Mouse (Mus musculus) adrenal gland (tissue): ENCODE data around the gene D230025D16Rik.

ENCODE experiments used
- intact Hi-C: fragments of 180-260 bp; cut with DNase I; formaldehyde crosslinking; loops from one replicate; pipeline ENCODE4 v1.15.1; 2025

D230025D16Rik gene

GRCm38 (mm10) chr8:105233126-105233935 lies 8.4 kb downstream of the D230025D16Rik start:
- intact Hi-C loops = no loop called here

- intact Hi-C loops = no loop called here
Measured at GRCm38 (mm10) chr8:105235206-105235605, 10.3 kb downstream of the D230025D16Rik start.

- intact Hi-C loops = no loop called here
Measured at GRCm38 (mm10) chr8:105237442-105238142, 12.6 kb downstream of the D230025D16Rik start.

DNA sequence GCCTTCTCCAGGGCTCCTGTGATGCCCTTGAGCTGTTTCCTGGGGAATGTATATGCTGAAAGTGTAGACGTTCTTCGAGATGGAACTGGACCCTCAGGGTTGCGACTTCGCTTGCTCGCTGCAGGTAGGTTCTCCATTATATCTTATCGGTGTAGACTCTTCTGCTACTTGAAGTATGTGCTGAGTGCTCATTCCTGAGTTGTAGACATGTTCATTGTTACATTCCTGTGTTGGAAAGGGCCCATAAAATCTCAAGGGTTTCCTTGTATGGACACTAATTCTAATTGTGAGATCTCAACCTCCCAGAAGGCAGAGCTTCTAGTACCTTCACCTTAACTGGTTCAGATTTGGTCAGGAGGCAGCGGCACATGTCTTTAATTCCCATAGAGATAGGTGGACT lies 16.1 kb downstream of the D230025D16Rik start:
- intact Hi-C loops = no loop called here

- intact Hi-C loops = no loop called here
Measured at GRCm38 (mm10) chr8:105251954-105252353, 27.0 kb downstream of the D230025D16Rik start.

DNA sequence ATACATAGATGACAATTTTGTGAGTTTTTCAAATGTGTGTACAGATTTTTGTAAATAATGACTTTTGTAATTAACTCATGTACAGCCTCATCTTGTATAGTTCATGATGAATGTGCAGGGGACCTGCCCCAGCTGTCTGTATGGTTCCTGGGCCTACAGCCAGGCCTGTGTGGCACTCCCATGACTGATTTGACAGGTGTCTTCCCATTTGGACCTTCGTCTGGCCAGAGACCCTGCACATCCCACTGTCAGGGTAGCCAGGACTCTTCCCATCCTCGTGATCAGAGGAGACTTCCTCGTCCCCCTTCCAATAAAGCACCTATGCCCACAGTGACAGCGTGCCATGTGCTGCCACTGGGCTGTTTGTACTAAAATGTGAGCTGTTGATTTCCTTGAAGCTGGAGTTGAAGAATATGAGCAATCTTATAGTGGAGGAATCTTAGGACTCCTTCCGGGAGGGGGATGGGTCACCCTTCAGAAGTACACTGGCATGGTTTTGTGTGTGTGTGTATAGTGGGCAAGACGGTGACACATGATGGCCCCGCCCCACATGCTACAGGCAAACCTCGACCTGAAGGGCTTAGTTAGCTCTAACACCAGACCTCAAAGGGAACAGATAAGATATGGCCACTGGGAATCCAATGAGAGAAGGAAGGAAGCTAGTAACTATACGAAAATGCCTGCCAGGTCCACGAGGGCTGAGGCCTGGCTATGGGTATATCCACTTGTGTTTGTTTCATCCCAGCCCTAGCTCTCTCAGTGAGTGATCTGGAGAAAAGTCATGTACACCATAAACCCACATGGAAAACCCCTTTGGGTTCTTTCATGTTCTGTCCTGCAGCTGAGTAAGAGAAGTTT lies 28.0 kb downstream of the D230025D16Rik start:
- intact Hi-C loops = no loop called here

- intact Hi-C loops = no loop called here
Measured at GRCm38 (mm10) chr8:105253766-105254151, 28.8 kb downstream of the D230025D16Rik start.

DNA sequence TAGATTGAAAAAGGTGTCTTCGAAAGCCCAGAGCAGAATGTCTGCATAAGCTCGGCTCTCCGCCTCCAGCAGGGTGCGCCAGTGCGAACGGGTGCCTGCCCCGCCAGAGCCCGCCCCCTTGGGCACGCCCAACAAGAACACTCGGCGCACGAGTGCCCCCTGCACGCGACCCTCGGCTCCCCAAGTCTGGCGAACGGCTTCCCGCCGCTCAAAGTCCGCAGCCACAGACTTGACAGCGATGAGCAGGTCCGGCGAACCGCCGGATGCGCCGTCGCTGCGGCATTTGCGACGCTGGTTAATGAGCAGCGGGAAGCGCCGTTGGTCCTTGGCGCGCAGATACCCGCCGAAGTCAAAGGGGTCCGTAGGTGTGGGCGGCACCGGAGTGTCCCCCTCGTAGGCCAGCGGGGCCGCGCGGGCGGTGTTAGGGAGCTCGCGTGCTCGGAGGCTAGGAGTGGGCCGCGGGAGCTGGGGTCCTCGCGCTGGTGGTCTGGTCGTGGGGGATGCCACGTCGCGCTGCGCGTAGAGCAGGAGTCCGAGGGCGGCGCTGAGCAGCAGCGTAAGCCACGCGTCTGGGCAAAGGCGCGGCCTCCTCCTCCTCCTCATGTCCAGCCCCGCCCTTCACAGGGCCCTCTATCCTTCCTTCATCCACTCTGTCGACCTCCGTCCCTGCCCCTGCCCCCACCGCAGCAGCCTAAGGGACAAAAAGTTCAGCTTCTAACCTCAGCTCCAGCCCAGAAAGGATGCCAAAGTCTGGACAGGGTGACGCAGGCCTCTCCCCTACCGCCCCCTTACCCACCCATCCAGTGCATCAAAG lies 29.4 kb downstream of the D230025D16Rik start:
- intact Hi-C loops = no loop called here

GRCm38 (mm10) chr8:105254966-105255350 lies 30.0 kb downstream of the D230025D16Rik start, which contains the start of gene B3gnt9:
B3gnt9 (minus strand) TSS chr8:105255153.
- intact Hi-C loops = loop anchor here (5.0 kb wide), 1 partner anchor 133 kb away; no protein-coding TSS in a partner anchor

- intact Hi-C loops = loop anchor here (5.0 kb wide), 1 partner anchor 135 kb away; no protein-coding TSS in a partner anchor
Measured at GRCm38 (mm10) chr8:105257318-105258114, 32.6 kb downstream of the D230025D16Rik start.

GRCm38 (mm10) chr8:105258911-105259720 lies 34.2 kb downstream of the D230025D16Rik start:
- intact Hi-C loops = loop anchor here (5.0 kb wide), 1 partner anchor 137 kb away; no protein-coding TSS in a partner anchor

DNA sequence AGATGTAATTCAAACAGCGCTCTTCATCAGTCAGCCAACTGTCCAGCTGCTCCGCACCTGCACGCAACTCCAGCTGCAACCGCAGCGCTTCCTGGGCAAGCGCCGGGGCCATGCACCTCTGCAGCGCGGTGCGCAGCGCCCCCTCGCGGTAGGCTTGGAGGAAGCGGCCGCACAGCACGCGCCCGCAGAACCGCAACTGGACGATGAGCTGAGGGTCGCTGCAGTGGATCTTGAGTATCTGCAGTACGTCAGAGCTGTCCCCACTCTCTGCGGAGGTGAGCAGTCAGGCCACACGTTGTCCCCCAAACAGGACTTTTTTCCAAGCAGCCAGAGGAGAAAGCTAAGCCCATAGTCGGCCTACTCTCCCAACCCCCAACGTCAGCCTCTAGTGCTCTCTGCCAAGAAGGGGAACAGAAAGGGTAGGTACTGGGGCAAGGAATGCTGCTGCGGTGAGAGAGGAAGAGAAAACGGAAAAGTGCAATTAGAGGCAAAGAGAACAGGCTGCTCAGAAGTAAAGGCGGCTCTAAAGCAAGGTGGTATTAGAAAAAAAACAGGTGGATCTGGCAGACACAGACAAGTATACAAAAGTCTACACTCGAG lies 34.9 kb downstream of the D230025D16Rik start:
- intact Hi-C loops = loop anchor here (5.0 kb wide), 2 partner anchors 33 to 138 kb away; partner anchors contain the start of gene D230025D16Rik

DNA sequence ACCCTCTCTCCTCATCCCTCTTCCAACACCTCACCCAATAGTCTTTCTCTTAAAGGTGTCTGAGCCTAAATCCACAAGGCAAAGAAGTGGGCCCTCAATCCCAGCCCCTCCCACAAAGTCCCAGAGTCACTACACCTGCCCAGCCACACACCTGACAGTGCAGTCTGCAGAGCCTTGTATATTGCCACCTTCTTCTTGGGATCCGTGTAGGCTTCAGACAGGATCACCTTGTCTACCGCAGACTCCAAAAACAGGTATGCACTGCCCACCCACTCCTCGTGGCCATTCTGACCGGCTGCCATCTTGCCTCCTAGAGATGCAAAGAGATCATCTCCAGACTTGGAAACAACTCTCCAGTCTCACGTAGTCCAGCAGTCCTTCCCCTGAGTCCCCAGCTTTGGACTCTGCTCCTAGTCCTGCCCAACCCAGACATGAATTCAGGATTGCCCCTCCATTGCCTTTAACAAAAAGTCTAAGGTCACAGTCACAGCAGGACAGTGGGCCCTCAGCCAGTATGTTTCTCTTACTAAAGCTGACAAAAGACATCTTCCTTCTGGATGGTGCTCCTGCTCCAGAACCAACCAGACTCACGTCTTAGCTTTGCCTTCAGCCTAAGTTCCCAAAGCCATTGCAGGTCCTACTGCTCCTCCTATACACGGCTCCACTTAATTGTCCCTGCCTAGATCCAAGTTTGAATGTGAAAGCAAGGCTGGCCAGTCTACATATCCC lies 35.6 kb downstream of the D230025D16Rik start:
- intact Hi-C loops = loop anchor here (5.0 kb wide), 1 partner anchor 33 kb away; the partner anchor contains the start of gene D230025D16Rik

DNA sequence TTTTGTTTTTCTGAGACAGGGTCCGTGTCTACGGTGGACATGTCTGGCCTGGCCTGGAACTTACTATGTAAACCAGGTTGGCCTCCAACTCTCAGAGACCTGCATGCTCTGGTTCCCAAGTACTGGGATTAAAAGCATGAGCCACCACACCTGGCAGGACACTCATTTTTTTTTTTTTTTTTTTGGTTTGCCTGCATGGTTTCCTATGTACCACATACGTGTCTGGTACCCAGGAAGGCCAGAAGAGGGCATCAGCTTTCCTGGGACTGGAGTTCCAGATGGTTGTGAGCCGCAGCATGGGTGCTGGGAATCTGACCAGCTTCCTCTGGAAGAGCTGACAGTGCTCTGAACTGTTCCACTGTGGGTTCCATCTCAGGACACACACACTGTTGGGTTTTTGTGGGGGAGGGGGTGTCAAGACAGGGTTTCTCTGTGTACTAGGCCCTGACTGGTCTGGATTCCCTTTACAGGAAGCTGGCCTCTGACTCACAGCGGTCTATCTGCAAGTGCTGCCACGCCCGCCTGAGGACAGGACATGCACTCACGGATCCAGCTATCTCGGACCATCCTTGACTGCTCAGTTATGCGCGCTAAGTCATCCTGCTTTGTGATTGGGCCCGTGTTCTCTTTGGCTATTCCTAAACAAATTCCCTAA lies 36.5 kb downstream of the D230025D16Rik start:
- intact Hi-C loops = loop anchor here (5.0 kb wide), 1 partner anchor 34 kb away; the partner anchor contains the start of gene D230025D16Rik

DNA sequence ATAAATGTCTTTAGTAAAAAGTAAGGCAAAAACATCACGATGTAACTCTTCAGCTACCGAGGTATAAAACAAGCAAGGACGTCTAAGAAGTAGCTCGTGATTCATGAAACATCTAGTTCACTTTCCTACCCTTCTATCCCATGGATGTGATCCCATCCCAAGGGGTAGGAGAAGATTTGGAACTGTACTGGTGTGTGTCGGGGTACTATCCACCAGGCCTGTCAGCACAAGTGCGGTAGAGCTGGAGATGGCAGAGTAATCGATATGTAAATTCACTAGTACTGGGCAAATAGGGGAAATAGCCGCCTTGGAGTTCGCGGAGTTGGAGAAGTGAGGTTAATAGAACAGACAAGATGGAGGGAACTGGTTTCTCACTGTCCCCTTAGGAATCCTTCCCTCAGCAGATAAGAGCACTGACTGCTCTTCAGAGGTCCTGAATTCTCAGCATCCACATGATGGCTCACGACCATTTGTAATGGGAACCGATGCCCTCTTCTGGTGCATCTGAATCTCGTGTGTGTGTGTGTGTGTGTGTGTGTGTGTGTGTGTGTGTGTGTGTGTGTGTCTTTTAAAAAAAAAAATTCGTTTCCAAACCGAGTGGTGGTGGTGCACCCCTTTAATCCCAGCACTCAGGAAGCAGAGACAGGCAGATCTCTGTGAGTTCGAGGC lies 38.4 kb downstream of the D230025D16Rik start:
- intact Hi-C loops = loop anchor here (5.0 kb wide), 1 partner anchor 36 kb away; the partner anchor contains the start of gene D230025D16Rik
